Mouse (Mus musculus): ENCODE measurements around the gene Cdsn. TPM values are rescaled to one million over a fixed set of nuclear protein-coding genes. Genes with fewer than 3 reads are reported as not detected.
A peak's percentile ranks its signal among the peaks of the same experiment; 100 is the strongest.

Cdsn gene
- polyA plus RNA-seq, 1 experiment from 2014 or later: 8.6 TPM

- DNase-seq (ENCODE audit: low read depth, low spot score): peak; percentile 83
- POLR2A ChIA-PET: interaction anchor here (0.9 to 1.0 kb wide), 2 partner anchors 9 to 29 kb away, joined by 3 read pairs; no protein-coding TSS in a partner anchor
- CTCF ChIA-PET: interaction anchor here (0.8 to 2.0 kb wide), 5 partner anchors 9 to 85 kb away, joined by 3 to 6 read pairs (median 4); no protein-coding TSS in a partner anchor
- TF ChIP-seq CTCF (IDR thresholded peaks at IDR 0.05): no peak
- in situ Hi-C loops (cut with MboI; ENCODE audit: low pct_unique_long_range_greater_than_20kb): no loop called here
- peak; percentile 82 for ATAC-seq
- H3K27me3 ChIP-seq: no peaks in the 10 kb centered on the region
Observed at GRCm38 (mm10) chr17:35549437-35550142, 2.3 kb upstream of the Cdsn start.

- no peak for TF ChIP-seq CTCF (IDR thresholded peaks at IDR 0.05)
- POLR2A ChIA-PET: no interaction called here
- ATAC-seq (no peak), DNase-seq (ENCODE audit: low read depth, low spot score) (no peak)
- in situ Hi-C loops (cut with MboI; ENCODE audit: low pct_unique_long_range_greater_than_20kb): no loop called here
- H3K27me3 ChIP-seq: no peaks in the 10 kb centered on the region
- CTCF ChIA-PET: interaction anchor here (0.8 to 2.0 kb wide), 5 partner anchors 9 to 85 kb away, joined by 3 to 6 read pairs (median 4); no protein-coding TSS in a partner anchor
Observed at GRCm38 (mm10) chr17:35550143-35550494, 1.8 kb upstream of the Cdsn start.

DNA sequence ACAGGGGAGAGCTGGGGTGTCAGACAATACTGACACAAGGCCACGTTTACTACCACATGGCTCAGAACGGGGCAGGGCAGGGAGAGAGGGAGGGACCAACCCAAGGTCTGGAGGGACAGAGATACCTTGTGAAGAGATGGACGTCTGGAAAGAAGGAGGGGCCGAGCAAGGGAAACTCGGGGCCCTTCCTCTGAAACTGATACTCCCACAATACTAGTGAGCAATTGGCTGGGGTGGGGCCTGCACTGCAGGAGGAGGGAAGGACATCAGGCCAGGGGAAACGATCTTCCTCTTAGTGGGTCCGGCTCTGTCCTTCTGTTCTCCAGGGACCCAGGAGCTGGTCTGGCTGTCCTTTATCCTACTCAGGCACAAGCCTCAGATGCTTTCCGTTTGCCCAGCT lies 1.1 kb upstream of the Cdsn start:
- in situ Hi-C loops (cut with MboI; ENCODE audit: low pct_unique_long_range_greater_than_20kb): no loop called here
- DNase-seq (ENCODE audit: low read depth, low spot score) (no peak), ATAC-seq (no peak)
- ChIA-PET CTCF (interaction anchor here (1.3 to 1.7 kb wide), 2 partner anchors 16 to 37 kb away, joined by 3 to 4 read pairs; no protein-coding TSS in a partner anchor), POLR2A (no interaction called here)
- no peaks in the 10 kb centered on the region for H3K27me3 ChIP-seq
- TF ChIP-seq CTCF (IDR thresholded peaks at IDR 0.05): no peak

DNA sequence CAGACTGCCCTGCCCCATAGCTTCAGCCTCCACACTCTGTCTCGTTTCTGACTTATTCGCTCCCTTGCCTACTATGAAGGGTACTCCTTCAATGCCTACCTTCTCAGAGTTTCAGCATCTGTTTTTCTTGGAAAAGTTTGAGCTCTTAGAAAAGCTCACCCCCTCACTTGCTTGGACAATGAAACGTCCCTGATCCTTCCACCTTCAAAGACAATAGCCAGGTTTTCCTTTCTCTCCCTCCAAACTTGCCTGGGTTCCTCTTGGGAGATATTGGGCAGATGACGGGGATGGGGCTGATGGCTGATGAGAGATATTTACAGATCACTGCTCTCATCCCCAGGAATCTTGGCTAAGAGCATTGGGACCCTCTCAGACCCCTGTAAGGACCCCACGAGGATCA lies 2.4 kb downstream of the Cdsn start:
- CTCF ChIA-PET: interaction anchor here (1.2 to 9.0 kb wide), 2 partner anchors 23 to 32 kb away, joined by 3 to 69 read pairs; no protein-coding TSS in a partner anchor
- in situ Hi-C loops (cut with MboI; ENCODE audit: low pct_unique_long_range_greater_than_20kb): no loop called here
- POLR2A ChIA-PET: interaction anchor here (0.7 kb wide), 1 partner anchor 42 kb away, joined by 3 read pairs; no protein-coding TSS in a partner anchor
- TF ChIP-seq CTCF (IDR thresholded peaks at IDR 0.05): no peak
- no peaks in the 10 kb centered on the region for H3K27me3 ChIP-seq
- DNase-seq (ENCODE audit: low read depth, low spot score) (no peak), ATAC-seq (no peak)

DNA sequence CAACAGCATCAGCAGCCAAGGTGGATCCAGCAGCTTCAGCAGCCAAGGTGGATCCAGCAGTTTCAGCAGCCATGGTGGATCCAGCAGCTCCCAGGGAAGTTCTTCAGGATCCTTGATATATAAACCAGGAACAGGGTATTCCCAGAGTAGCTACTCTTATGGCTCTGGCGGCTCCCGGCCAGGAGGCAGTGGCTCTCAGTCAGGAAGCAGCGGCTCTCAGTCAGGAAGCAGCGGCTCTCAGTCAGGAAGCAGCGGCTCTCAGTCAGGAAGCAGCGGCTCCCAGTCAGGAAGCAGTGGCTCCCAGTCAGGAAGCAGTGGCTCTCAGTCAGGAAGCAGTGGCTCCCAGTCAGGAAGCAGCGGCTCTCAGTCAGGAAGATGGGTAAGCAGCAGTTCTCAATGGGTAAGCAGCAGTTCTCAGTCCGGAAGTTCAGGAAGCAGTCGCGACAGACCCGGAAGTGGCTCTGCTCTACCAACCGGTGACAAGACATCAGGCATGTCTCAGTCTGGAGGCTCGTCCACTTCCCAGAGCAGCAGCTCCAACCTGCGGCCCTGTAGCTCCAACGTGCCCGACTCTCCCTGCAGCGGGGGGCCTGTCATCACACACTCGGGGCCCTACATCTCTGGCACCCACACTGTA lies 3.0 kb downstream of the Cdsn start:
- H3K27me3 ChIP-seq: no peaks in the 10 kb centered on the region
- CTCF ChIA-PET: interaction anchor here (1.0 to 9.0 kb wide), 3 partner anchors 10 to 31 kb away, joined by 3 to 69 read pairs (median 6); no protein-coding TSS in a partner anchor
- no peak for TF ChIP-seq CTCF (IDR thresholded peaks at IDR 0.05)
- no peak for DNase-seq (ENCODE audit: low read depth, low spot score)
- POLR2A ChIA-PET: interaction anchor here (1.4 kb wide), 1 partner anchor 24 kb away, joined by 3 read pairs; no protein-coding TSS in a partner anchor
- ATAC-seq: no peak
- in situ Hi-C loops (cut with MboI; ENCODE audit: low pct_unique_long_range_greater_than_20kb): no loop called here

- no peak for ATAC-seq
- no peaks in the 10 kb centered on the region for H3K27me3 ChIP-seq
- POLR2A ChIA-PET: interaction anchor here (1.4 kb wide), 1 partner anchor 23 kb away, joined by 3 read pairs; no protein-coding TSS in a partner anchor
- no peak for TF ChIP-seq CTCF (IDR thresholded peaks at IDR 0.05)
- CTCF ChIA-PET: interaction anchor here (1.3 to 9.0 kb wide), 5 partner anchors 10 to 21 kb away, joined by 3 to 69 read pairs (median 9); no protein-coding TSS in a partner anchor
- DNase-seq (ENCODE audit: low read depth, low spot score): no peak
- in situ Hi-C loops (cut with MboI; ENCODE audit: low pct_unique_long_range_greater_than_20kb): no loop called here
Observed at GRCm38 (mm10) chr17:35556186-35556765, 4.3 kb downstream of the Cdsn start.

- no peaks in the 10 kb centered on the region for H3K27me3 ChIP-seq
- ATAC-seq (peak; percentile 55), DNase-seq (ENCODE audit: low read depth, low spot score) (no peak)
- ChIA-PET POLR2A (interaction anchor here (1.4 kb wide), 1 partner anchor 22 kb away, joined by 3 read pairs; no protein-coding TSS in a partner anchor), CTCF (interaction anchor here (0.9 to 9.0 kb wide), 9 partner anchors 8 to 24 kb away, joined by 3 to 69 read pairs (median 4); partner anchors contain the start of gene 2300002M23Rik)
- in situ Hi-C loops (cut with MboI; ENCODE audit: low pct_unique_long_range_greater_than_20kb): no loop called here
- TF ChIP-seq CTCF (IDR thresholded peaks at IDR 0.05): no peak
Observed at GRCm38 (mm10) chr17:35556812-35557211, 4.9 kb downstream of the Cdsn start.

DNA sequence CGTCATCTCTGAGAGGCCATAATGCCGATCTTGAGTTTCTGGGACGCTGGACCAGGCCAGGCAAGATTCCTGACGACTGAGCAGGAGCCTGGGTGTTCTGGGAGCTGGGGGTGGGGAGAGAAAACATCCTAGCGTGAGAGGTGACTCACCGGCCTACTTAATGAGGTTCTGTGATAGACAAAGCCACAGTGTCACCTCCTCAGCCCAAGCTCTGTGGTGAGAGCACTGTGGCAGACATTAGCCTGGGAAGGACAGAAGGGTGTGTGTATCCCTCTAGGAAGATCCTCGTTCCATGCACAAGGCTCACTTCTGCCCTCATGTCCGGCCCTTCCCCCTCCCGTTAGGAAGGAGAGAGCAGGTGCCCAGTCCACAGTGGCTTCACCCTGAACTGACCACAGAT lies 5.4 kb downstream of the Cdsn start:
- H3K27me3 ChIP-seq: no peaks in the 10 kb centered on the region
- ChIA-PET CTCF (interaction anchor here (0.7 to 9.0 kb wide), 10 partner anchors 8 to 23 kb away, joined by 3 to 69 read pairs (median 4); partner anchors contain the start of gene 2300002M23Rik), POLR2A (no interaction called here)
- no peak for TF ChIP-seq CTCF (IDR thresholded peaks at IDR 0.05)
- DNase-seq (ENCODE audit: low read depth, low spot score) (no peak), ATAC-seq (peak; percentile 60)
- in situ Hi-C loops (cut with MboI; ENCODE audit: low pct_unique_long_range_greater_than_20kb): no loop called here

DNA sequence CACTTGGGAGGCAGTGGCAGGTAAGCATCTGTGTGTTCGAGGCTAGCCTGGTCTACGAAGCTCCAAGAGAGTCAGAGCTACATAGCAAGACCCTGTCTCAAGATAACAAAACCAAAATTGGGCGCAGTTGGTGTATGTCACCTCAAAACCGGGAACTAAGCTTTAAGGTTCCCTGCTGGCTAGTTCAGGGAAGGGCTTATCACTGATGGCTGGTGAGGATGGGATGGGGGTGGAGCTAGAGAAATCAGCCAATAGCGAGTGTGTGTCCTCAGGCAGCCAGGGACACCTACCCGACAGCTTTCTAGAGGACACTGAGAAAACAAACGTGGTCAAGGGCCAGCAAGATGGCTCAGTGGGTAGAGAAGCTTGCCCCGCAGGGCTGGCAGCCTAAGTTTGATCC lies 6.3 kb downstream of the Cdsn start:
- in situ Hi-C loops (cut with MboI; ENCODE audit: low pct_unique_long_range_greater_than_20kb): no loop called here
- no peak for TF ChIP-seq CTCF (IDR thresholded peaks at IDR 0.05)
- ChIA-PET CTCF (interaction anchor here (0.7 to 9.0 kb wide), 8 partner anchors 8 to 168 kb away, joined by 3 to 69 read pairs (median 6); no protein-coding TSS in a partner anchor), POLR2A (interaction anchor here (1.1 kb wide), 1 partner anchor 9 kb away, joined by 3 read pairs; no protein-coding TSS in a partner anchor)
- DNase-seq (ENCODE audit: low read depth, low spot score) (no peak), ATAC-seq (no peak)
- no peaks in the 10 kb centered on the region for H3K27me3 ChIP-seq

DNA sequence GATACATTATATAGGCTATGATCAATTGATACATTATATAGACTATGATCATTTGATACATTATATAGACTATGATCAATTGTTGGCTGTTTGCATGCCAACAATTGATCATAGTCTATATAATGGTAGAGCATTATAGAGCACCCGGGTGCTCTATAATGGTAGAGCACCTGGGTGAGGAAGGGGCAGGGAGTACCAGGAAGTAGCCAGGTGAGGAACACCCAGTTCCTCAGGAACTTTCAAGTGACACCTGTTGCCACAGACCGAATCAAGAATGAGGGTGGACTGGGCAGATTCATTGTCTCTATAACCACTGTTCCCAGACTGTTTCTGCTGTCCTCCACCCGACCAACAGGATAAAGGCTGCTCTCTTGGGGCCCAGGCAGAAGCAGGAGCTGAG lies 15.2 kb downstream of the Cdsn start, which contains the start of gene 2300002M23Rik:
TSS of gene 2300002M23Rik (plus strand) at position 301 of the 400 bp plus-strand sequence.
- POLR2A ChIA-PET: interaction anchor here (1.1 kb wide), 1 partner anchor 10 kb away, joined by 4 read pairs; no protein-coding TSS in a partner anchor
- ATAC-seq: no peak
- DNase-seq (ENCODE audit: low read depth, low spot score): no peak
- no peaks in the 10 kb centered on the region for H3K27me3 ChIP-seq
- CTCF ChIA-PET: interaction anchor here (1.2 kb wide), 2 partner anchors 10 to 12 kb away, joined by 3 to 4 read pairs; no protein-coding TSS in a partner anchor
- in situ Hi-C loops (cut with MboI; ENCODE audit: low pct_unique_long_range_greater_than_20kb): no loop called here
- TF ChIP-seq CTCF (IDR thresholded peaks at IDR 0.05): no peak

Data from Patski (cell line).